Mouse (Mus musculus) lung, embryonic 16.5 days (tissue): ENCODE measurements around the gene Myom1. TPM values are rescaled to one million over a fixed set of nuclear protein-coding genes. Genes with fewer than 3 reads are reported as not detected.

Source experiments
- ATAC-seq: fragments of 200-750 bp; cut with Nextera tagmentation; 2 replicates; pipeline ENCODE4 v1.8.0; 2017; ENCODE audit warnings: low read depth, mild to moderate bottlenecking, moderate library complexity
- H3K27ac ChIP-seq: fragments of 300-500 bp; sonication (generic); 2 replicates; pipeline ENCODE4 v1.5.1; 2014; ENCODE audit warnings: mild to moderate bottlenecking, control low read depth, low read length
- H3K27me3 ChIP-seq: fragments of 300-500 bp; sonication (generic); 2 replicates; pipeline ENCODE4 v1.6.1; 2014; ENCODE audit warnings: low read depth, low read length, mixed read lengths; ENCODE audit not compliant: control insufficient read depth, insufficient read depth
- H3K36me3 ChIP-seq: fragments of 300-500 bp; sonication (generic); 2 replicates; pipeline ENCODE4 v1.6.1; 2014; ENCODE audit warnings: low read length; ENCODE audit not compliant: control insufficient read depth, insufficient read depth
- H3K4me1 ChIP-seq: fragments of 300-500 bp; sonication (generic); replicated peaks from 2 replicates; pipeline ENCODE4 v1.6.1; 2014; ENCODE audit warnings: low read length, mixed read lengths; ENCODE audit not compliant: control insufficient read depth, insufficient read depth
- H3K4me2 ChIP-seq: fragments of 300-500 bp; sonication (generic); 2 replicates; pipeline ENCODE4 v1.6.1; 2014; ENCODE audit warnings: low read depth, low read length, control low read depth
- H3K4me3 ChIP-seq: fragments of 300-500 bp; sonication (generic); 2 replicates; pipeline ENCODE4 v1.5.1; 2014; ENCODE audit warnings: mild to moderate bottlenecking, low read length, control low read depth
- H3K9ac ChIP-seq: fragments of 300-500 bp; sonication (generic); 2 replicates; pipeline ENCODE4 v1.6.1; 2014; ENCODE audit warnings: low read length, control low read depth
- H3K9me3 ChIP-seq: fragments of 300-500 bp; sonication (generic); 2 replicates; pipeline ENCODE4 v1.6.1; 2016; ENCODE audit warnings: low read length; ENCODE audit not compliant: control insufficient read depth
- WGBS: fragments of 180-500 bp; shearing (Covaris S2); extraction: QIAGEN DNeasy Blood & Tissue Kit; methylation state at CpG from one replicate; pipeline ENCODE4 v1.1.7; 2014; 5-methylcytosine and 5-hydroxymethylcytosine counted together
- polyA plus RNA-seq: library from polyadenylated mRNA; unstranded; fragments of >200 nt; fragmentation: Nextera tagmentation; extraction: Ambion mirVana; gene quantifications from 2 replicates; pipeline ENCODE4 v1.2.1, GENCODE M21; 2015

The Myom1 gene
- polyA plus RNA-seq, 1 experiment from 2014 or later, result 11.4 TPM

GRCm38 (mm10) chr17:71056405-71056804, 54.0 kb downstream of the Myom1 start:
- no peak overlapping the region for H3K9ac ChIP-seq
- WGBS, result 40% methylated on average over 7 of the region's 7 CpGs
- H3K4me3 ChIP-seq, result no peak overlapping the region
- H3K9me3 ChIP-seq, result no peaks in the 10 kb centered on the region
- no peak overlapping the region for H3K27ac ChIP-seq
- H3K4me2 ChIP-seq, result no peak overlapping the region
- no peaks in the 10 kb centered on the region for H3K4me1 ChIP-seq
- no peak for ATAC-seq
- H3K27me3 ChIP-seq, result no peaks in the 10 kb centered on the region
- H3K36me3 ChIP-seq, result no peaks in the 10 kb centered on the region

- H3K9ac ChIP-seq, result no peak overlapping the region
- H3K36me3 ChIP-seq, result no peaks in the 10 kb centered on the region
- H3K27ac ChIP-seq, result no peak overlapping the region
- ATAC-seq, result no peak
- H3K4me1 ChIP-seq, result no peaks in the 10 kb centered on the region
- H3K4me2 ChIP-seq, result no peak overlapping the region
- no peaks in the 10 kb centered on the region for H3K9me3 ChIP-seq
- H3K27me3 ChIP-seq, result no peaks in the 10 kb centered on the region
- 79% methylated on average over 3 of the region's 3 CpGs for WGBS
- no peak overlapping the region for H3K4me3 ChIP-seq
Observed at GRCm38 (mm10) chr17:71057758-71058157, 55.3 kb downstream of the Myom1 start.

GRCm38 (mm10) chr17:71059213-71059612, 56.8 kb downstream of the Myom1 start:
- Histone ChIP-seq H3K4me2 (no peak overlapping the region), H3K9me3 (no peaks in the 10 kb centered on the region), H3K36me3 (no peaks in the 10 kb centered on the region), H3K9ac (no peak overlapping the region), H3K27me3 (no peaks in the 10 kb centered on the region), H3K27ac (no peak overlapping the region), H3K4me3 (no peak overlapping the region), H3K4me1 (no peaks in the 10 kb centered on the region)
- ATAC-seq, result no peak
- WGBS, result 90% methylated on average over 3 of the region's 3 CpGs

- H3K27ac ChIP-seq, result no peak overlapping the region
- no peaks in the 10 kb centered on the region for H3K36me3 ChIP-seq
- 0 out of 2 replicates have a peak, but pooled peaks have one; percentile 20 for ATAC-seq
- WGBS, result 54% methylated on average over 5 of the region's 5 CpGs
- no peak overlapping the region for H3K9ac ChIP-seq
- no peaks in the 10 kb centered on the region for H3K4me1 ChIP-seq
- H3K4me2 ChIP-seq, result no peak overlapping the region
- H3K27me3 ChIP-seq, result no peaks in the 10 kb centered on the region
- H3K9me3 ChIP-seq, result no peaks in the 10 kb centered on the region
- no peak overlapping the region for H3K4me3 ChIP-seq
Observed at GRCm38 (mm10) chr17:71062049-71062560, 59.7 kb downstream of the Myom1 start.

GRCm38 (mm10) chr17:71062870-71063602, 60.6 kb downstream of the Myom1 start:
- Histone ChIP-seq H3K4me2 (no peak overlapping the region), H3K36me3 (no peaks in the 10 kb centered on the region), H3K9me3 (no peaks in the 10 kb centered on the region), H3K4me1 (no peaks in the 10 kb centered on the region), H3K27ac (no peak overlapping the region), H3K27me3 (no peaks in the 10 kb centered on the region), H3K9ac (no peak overlapping the region), H3K4me3 (no peak overlapping the region)
- no peak for ATAC-seq
- WGBS, result 52% methylated on average over 13 of the region's 13 CpGs

- H3K27me3 ChIP-seq, result no peaks in the 10 kb centered on the region
- 59% methylated on average over 7 of the region's 7 CpGs for WGBS
- no peak overlapping the region for H3K4me2 ChIP-seq
- H3K27ac ChIP-seq, result no peak overlapping the region
- no peaks in the 10 kb centered on the region for H3K36me3 ChIP-seq
- H3K4me3 ChIP-seq, result no peak overlapping the region
- no peaks in the 10 kb centered on the region for H3K9me3 ChIP-seq
- H3K4me1 ChIP-seq, result no peaks in the 10 kb centered on the region
- no peak overlapping the region for H3K9ac ChIP-seq
- ATAC-seq, result no peak
Observed at GRCm38 (mm10) chr17:71064463-71065014, 62.1 kb downstream of the Myom1 start.

- no peaks in the 10 kb centered on the region for H3K27me3 ChIP-seq
- H3K36me3 ChIP-seq, result no peaks in the 10 kb centered on the region
- WGBS, result 69% methylated on average over 6 of the region's 6 CpGs
- no peaks in the 10 kb centered on the region for H3K9me3 ChIP-seq
- no peak overlapping the region for H3K27ac ChIP-seq
- no peak overlapping the region for H3K4me2 ChIP-seq
- no peak overlapping the region for H3K9ac ChIP-seq
- H3K4me3 ChIP-seq, result no peak overlapping the region
- no peaks in the 10 kb centered on the region for H3K4me1 ChIP-seq
- no peak for ATAC-seq
Observed at GRCm38 (mm10) chr17:71065127-71065526, 62.7 kb downstream of the Myom1 start.

GRCm38 (mm10) chr17:71069176-71069575, 66.7 kb downstream of the Myom1 start:
- Histone ChIP-seq H3K9me3 (no peaks in the 10 kb centered on the region), H3K4me1 (no peaks in the 10 kb centered on the region), H3K4me3 (no peak overlapping the region), H3K27me3 (no peaks in the 10 kb centered on the region), H3K27ac (no peak overlapping the region), H3K4me2 (no peak overlapping the region), H3K9ac (no peak overlapping the region), H3K36me3 (no peaks in the 10 kb centered on the region)
- ATAC-seq, result no peak
- 71% methylated on average over 9 of the region's 9 CpGs for WGBS

- Histone ChIP-seq H3K27me3 (no peaks in the 10 kb centered on the region), H3K4me3 (no peak overlapping the region), H3K4me1 (no peaks in the 10 kb centered on the region), H3K36me3 (no peaks in the 10 kb centered on the region), H3K4me2 (no peak overlapping the region), H3K27ac (no peak overlapping the region), H3K9ac (no peak overlapping the region), H3K9me3 (no peaks in the 10 kb centered on the region)
- no peak for ATAC-seq
- 88% methylated on average over 10 of the region's 10 CpGs for WGBS
Observed at GRCm38 (mm10) chr17:71071958-71072357, 69.5 kb downstream of the Myom1 start.
